Mouse (Mus musculus): ENCODE data around the gene Tbc1d9b. TPM values are rescaled to one million over a fixed set of nuclear protein-coding genes. Genes with fewer than 3 reads are reported as not detected.
"Not testable (repeated sequence)": the region's sequence is repeated elsewhere in the genome, so short reads cannot be mapped to it uniquely, and the experiment has no call there.

Gene Tbc1d9b
- polyA plus RNA-seq, 1 experiment from 2014 or later, result 29.4 TPM

- no peak overlapping the region for H3K4me3 ChIP-seq (ENCODE audit: low read depth, low read length)
- H3K27me3 ChIP-seq (ENCODE audit: control insufficient read depth, insufficient read depth, low read length), result no peaks in the 10 kb centered on the region
- ATAC-seq (ENCODE audit: insufficient number of reproducible peaks, low FRiP score, low TSS enrichment, low read depth) (no peak), DNase-seq (ENCODE audit: low spot score) (no peak)
- no peaks in the 10 kb centered on the region for H3K36me3 ChIP-seq (ENCODE audit: control insufficient read depth, insufficient read depth, low read length)
- 95% methylated on average over 2 of the region's 2 CpGs for WGBS
- no peaks in the 10 kb centered on the region for H3K9me3 ChIP-seq (ENCODE audit: control insufficient read depth, low read length)
- H3K4me2 ChIP-seq (ENCODE audit: low read depth, severe bottlenecking), result no peak overlapping the region
- no peak overlapping the region for H3K27ac ChIP-seq (replicated peaks; ENCODE audit: low read depth, low read length)
- H3K4me1 ChIP-seq (ENCODE audit: control insufficient read depth, insufficient read depth, low read length), result no peaks in the 10 kb centered on the region
- no peak overlapping the region for H3K9ac ChIP-seq (ENCODE audit: low read length)
These were observed 31.5 kb upstream of the Tbc1d9b start for GRCm38 (mm10) chr11:50099692-50100091.

DNA sequence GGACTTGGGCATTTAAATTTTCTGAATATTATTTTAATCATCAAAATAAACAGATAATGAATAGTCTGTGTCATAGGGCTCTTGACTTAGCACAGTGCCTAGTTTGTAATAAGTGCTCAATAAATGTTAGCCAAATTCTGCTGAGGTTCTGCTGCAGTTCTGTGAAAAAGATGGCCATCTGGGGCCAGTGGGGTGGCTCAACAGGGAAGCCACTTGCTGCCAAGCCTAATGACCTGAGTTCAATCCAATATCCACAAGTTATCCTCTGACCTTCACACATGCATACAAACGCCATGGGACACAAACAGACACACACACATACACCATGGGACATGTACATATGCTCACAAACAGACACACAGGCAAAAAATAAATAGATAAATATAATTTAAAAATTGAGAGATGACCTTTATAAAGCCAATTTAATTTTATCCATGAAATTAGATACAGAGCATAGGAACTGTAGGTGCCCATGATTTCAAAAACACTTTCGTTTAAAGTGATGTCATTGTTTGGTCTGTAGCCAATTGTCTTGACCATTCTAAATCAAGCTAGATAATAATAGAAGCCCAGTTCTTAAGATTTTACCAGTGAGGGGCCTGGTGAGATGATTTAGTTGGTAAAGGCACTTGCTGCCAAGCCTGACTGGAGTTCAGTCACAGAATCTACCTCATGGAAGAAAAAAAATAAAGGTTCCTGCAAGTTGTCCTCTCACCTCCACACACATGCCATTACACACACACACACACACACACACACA, 30.5 kb upstream of the Tbc1d9b start:
- ATAC-seq (ENCODE audit: insufficient number of reproducible peaks, low FRiP score, low TSS enrichment, low read depth) (no peak), DNase-seq (ENCODE audit: low spot score) (no peak)
- Histone ChIP-seq H3K4me1 (ENCODE audit: control insufficient read depth, insufficient read depth, low read length) (no peaks in the 10 kb centered on the region), H3K4me2 (ENCODE audit: low read depth, severe bottlenecking) (no peak overlapping the region), H3K27ac (replicated peaks; ENCODE audit: low read depth, low read length) (no peak overlapping the region), H3K9ac (ENCODE audit: low read length) (no peak overlapping the region), H3K9me3 (ENCODE audit: control insufficient read depth, low read length) (no peaks in the 10 kb centered on the region), H3K4me3 (ENCODE audit: low read depth, low read length) (no peak overlapping the region), H3K27me3 (ENCODE audit: control insufficient read depth, insufficient read depth, low read length) (no peaks in the 10 kb centered on the region), H3K36me3 (ENCODE audit: control insufficient read depth, insufficient read depth, low read length) (no peaks in the 10 kb centered on the region)
- WGBS, result 85% methylated on average over 2 of the region's 2 CpGs

GRCm38 (mm10) chr11:50101962-50102361, 29.2 kb upstream of the Tbc1d9b start:
- H3K36me3 ChIP-seq (ENCODE audit: control insufficient read depth, insufficient read depth, low read length); H3K4me2 ChIP-seq (ENCODE audit: low read depth, severe bottlenecking); H3K4me1 ChIP-seq (ENCODE audit: control insufficient read depth, insufficient read depth, low read length); H3K9ac ChIP-seq (ENCODE audit: low read length); DNase-seq (ENCODE audit: low spot score); H3K27me3 ChIP-seq (ENCODE audit: control insufficient read depth, insufficient read depth, low read length); H3K9me3 ChIP-seq (ENCODE audit: control insufficient read depth, low read length); H3K4me3 ChIP-seq (ENCODE audit: low read depth, low read length); ATAC-seq (ENCODE audit: insufficient number of reproducible peaks, low FRiP score, low TSS enrichment, low read depth); H3K27ac ChIP-seq (replicated peaks; ENCODE audit: low read depth, low read length): not testable (repeated sequence)
- 90% methylated on average over 4 of the region's 4 CpGs for WGBS

DNA sequence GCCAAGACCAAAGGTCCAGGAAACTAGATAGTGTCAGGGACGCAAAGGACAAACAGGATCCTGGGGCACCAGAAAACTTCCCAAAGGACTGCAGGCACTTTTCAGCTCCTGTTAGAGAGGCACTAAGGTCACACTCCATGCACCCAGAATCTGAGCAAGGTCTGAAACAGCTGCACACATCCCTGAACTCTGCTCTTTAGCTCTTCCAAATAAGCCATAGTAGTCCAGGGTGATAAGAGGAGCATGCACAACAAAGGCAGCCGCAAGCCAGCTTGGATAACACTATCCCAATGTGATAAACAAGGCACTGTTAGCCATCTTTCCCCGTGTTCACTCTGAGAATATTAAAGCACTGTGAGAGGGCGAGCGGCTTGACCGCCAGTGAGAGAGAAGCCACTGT, 27.2 kb upstream of the Tbc1d9b start:
- DNase-seq (ENCODE audit: low spot score) (no peak), ATAC-seq (ENCODE audit: insufficient number of reproducible peaks, low FRiP score, low TSS enrichment, low read depth) (no peak)
- H3K27me3 ChIP-seq (ENCODE audit: control insufficient read depth, insufficient read depth, low read length), result no peaks in the 10 kb centered on the region
- H3K9me3 ChIP-seq (ENCODE audit: control insufficient read depth, low read length), result no peaks in the 10 kb centered on the region
- H3K36me3 ChIP-seq (ENCODE audit: control insufficient read depth, insufficient read depth, low read length), result no peaks in the 10 kb centered on the region
- no peak overlapping the region for H3K4me2 ChIP-seq (ENCODE audit: low read depth, severe bottlenecking)
- no peak overlapping the region for H3K9ac ChIP-seq (ENCODE audit: low read length)
- no peaks in the 10 kb centered on the region for H3K4me1 ChIP-seq (ENCODE audit: control insufficient read depth, insufficient read depth, low read length)
- H3K4me3 ChIP-seq (ENCODE audit: low read depth, low read length), result no peak overlapping the region
- H3K27ac ChIP-seq (replicated peaks; ENCODE audit: low read depth, low read length), result no peak overlapping the region
- 94% methylated on average over 6 of the region's 6 CpGs for WGBS

DNA sequence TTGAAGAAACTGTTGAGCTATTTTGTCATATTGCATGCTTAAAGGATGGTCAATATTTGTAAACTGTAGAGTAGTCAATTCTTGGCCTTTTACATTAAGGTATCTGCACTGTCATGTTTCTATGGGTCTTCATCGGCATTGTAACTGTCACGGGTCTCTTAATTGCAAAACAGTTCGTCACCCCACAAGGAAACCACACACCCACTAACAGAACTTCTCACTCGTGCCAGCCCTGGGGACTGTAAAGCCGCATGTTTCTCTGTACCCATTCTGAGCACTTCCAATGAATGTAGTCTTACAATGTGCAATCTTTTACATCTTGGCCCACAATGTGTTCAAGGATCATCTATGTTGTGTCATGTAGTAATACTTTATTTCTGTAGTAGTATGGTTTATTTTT, 26.0 kb upstream of the Tbc1d9b start:
- Histone ChIP-seq H3K27ac (replicated peaks; ENCODE audit: low read depth, low read length) (no peak overlapping the region), H3K4me1 (ENCODE audit: control insufficient read depth, insufficient read depth, low read length) (no peaks in the 10 kb centered on the region), H3K9me3 (ENCODE audit: control insufficient read depth, low read length) (no peaks in the 10 kb centered on the region), H3K9ac (ENCODE audit: low read length) (no peak overlapping the region), H3K27me3 (ENCODE audit: control insufficient read depth, insufficient read depth, low read length) (no peaks in the 10 kb centered on the region), H3K36me3 (ENCODE audit: control insufficient read depth, insufficient read depth, low read length) (no peaks in the 10 kb centered on the region), H3K4me3 (ENCODE audit: low read depth, low read length) (no peak overlapping the region), H3K4me2 (ENCODE audit: low read depth, severe bottlenecking) (no peak overlapping the region)
- no peak for DNase-seq (ENCODE audit: low spot score)
- ATAC-seq (ENCODE audit: insufficient number of reproducible peaks, low FRiP score, low TSS enrichment, low read depth), result no peak
- WGBS, result 84% methylated on average over 5 of the region's 5 CpGs

DNA sequence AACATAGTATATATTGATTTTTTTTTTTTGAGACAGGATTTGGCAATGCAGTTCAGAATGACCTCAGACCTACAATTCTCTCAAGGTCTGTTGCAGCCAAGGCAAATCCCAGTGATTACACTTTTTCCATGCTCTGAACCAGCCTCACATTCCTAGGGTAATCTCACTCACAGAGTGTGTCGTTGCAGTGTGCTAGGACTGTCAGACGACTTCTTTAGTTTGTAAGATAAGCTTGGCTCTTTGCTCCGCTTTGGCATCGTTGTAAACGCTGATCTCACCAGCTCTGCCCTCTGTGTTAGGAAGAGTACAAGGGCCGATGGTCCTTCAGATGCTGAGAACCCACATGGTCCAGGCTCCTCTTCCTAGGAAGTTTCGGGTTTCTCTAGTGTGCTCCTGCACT, 25.2 kb upstream of the Tbc1d9b start:
- ATAC-seq (ENCODE audit: insufficient number of reproducible peaks, low FRiP score, low TSS enrichment, low read depth) (no peak), DNase-seq (ENCODE audit: low spot score) (no peak)
- WGBS, result 81% methylated on average over 7 of the region's 7 CpGs
- H3K4me1 ChIP-seq (ENCODE audit: control insufficient read depth, insufficient read depth, low read length), result no peaks in the 10 kb centered on the region
- no peaks in the 10 kb centered on the region for H3K9me3 ChIP-seq (ENCODE audit: control insufficient read depth, low read length)
- H3K27me3 ChIP-seq (ENCODE audit: control insufficient read depth, insufficient read depth, low read length), result no peaks in the 10 kb centered on the region
- H3K27ac ChIP-seq (replicated peaks; ENCODE audit: low read depth, low read length), result no peak overlapping the region
- H3K36me3 ChIP-seq (ENCODE audit: control insufficient read depth, insufficient read depth, low read length), result no peaks in the 10 kb centered on the region
- no peak overlapping the region for H3K9ac ChIP-seq (ENCODE audit: low read length)
- H3K4me3 ChIP-seq (ENCODE audit: low read depth, low read length), result no peak overlapping the region
- no peak overlapping the region for H3K4me2 ChIP-seq (ENCODE audit: low read depth, severe bottlenecking)

GRCm38 (mm10) chr11:50108823-50109244, 22.4 kb upstream of the Tbc1d9b start:
- no peak overlapping the region for H3K4me3 ChIP-seq (ENCODE audit: low read depth, low read length)
- no peaks in the 10 kb centered on the region for H3K27me3 ChIP-seq (ENCODE audit: control insufficient read depth, insufficient read depth, low read length)
- H3K9me3 ChIP-seq (ENCODE audit: control insufficient read depth, low read length), result no peaks in the 10 kb centered on the region
- H3K27ac ChIP-seq (replicated peaks; ENCODE audit: low read depth, low read length), result no peak overlapping the region
- no peaks in the 10 kb centered on the region for H3K36me3 ChIP-seq (ENCODE audit: control insufficient read depth, insufficient read depth, low read length)
- no peaks in the 10 kb centered on the region for H3K4me1 ChIP-seq (ENCODE audit: control insufficient read depth, insufficient read depth, low read length)
- no peak for DNase-seq (ENCODE audit: low spot score)
- 81% methylated on average over 8 of the region's 8 CpGs for whole genome bisulfite sequencing
- H3K4me2 ChIP-seq (ENCODE audit: low read depth, severe bottlenecking), result no peak overlapping the region
- no peak overlapping the region for H3K9ac ChIP-seq (ENCODE audit: low read length)
- no peak for ATAC-seq (ENCODE audit: insufficient number of reproducible peaks, low FRiP score, low TSS enrichment, low read depth)

GRCm38 (mm10) chr11:50114329-50114728, 16.9 kb upstream of the Tbc1d9b start:
- WGBS, result 16% methylated on average over 5 of the region's 5 CpGs

DNA sequence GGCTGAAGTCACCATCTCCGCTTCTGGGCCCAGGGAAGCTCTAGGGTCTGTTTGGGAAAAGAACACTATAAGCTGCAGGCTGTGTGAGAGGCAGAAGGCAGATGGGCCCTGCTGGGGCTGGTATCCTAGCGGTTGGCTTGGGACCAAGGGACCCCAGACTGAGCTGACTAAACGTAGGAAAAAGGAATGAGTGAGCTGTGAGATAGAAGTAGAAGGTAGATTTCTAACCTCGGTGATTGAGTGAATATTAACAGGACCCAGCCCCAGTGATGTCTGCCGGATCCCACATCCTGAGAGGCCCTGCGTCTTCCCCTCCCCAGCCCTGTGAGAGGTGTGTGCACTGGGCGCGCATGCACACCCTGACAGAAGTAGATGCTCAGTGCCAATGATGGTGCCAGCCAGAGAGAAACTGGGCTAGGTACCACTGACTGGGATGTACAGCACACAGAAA, 8.5 kb upstream of the Tbc1d9b start:
- DNase-seq (ENCODE audit: low spot score), result no peak
- no peaks in the 10 kb centered on the region for H3K9me3 ChIP-seq (ENCODE audit: control insufficient read depth, low read length)
- no peak overlapping the region for H3K27ac ChIP-seq (replicated peaks; ENCODE audit: low read depth, low read length)
- H3K9ac ChIP-seq (ENCODE audit: low read length), result no peak overlapping the region
- no peaks in the 10 kb centered on the region for H3K4me1 ChIP-seq (ENCODE audit: control insufficient read depth, insufficient read depth, low read length)
- no peaks in the 10 kb centered on the region for H3K36me3 ChIP-seq (ENCODE audit: control insufficient read depth, insufficient read depth, low read length)
- no peak for ATAC-seq (ENCODE audit: insufficient number of reproducible peaks, low FRiP score, low TSS enrichment, low read depth)
- no peaks in the 10 kb centered on the region for H3K27me3 ChIP-seq (ENCODE audit: control insufficient read depth, insufficient read depth, low read length)
- no peak overlapping the region for H3K4me3 ChIP-seq (ENCODE audit: low read depth, low read length)
- WGBS, result 93% methylated on average over 8 of the region's 8 CpGs
- H3K4me2 ChIP-seq (ENCODE audit: low read depth, severe bottlenecking), result no peak overlapping the region

More at GRCm38 (mm10) chr11:50114329-50114728, 16.9 kb upstream of the Tbc1d9b start:
- no peak overlapping the region for H3K9ac ChIP-seq (ENCODE audit: low read length)
- no peak overlapping the region for H3K27ac ChIP-seq (replicated peaks; ENCODE audit: low read depth, low read length)
- DNase-seq (ENCODE audit: low spot score), result peak; percentile 86
- H3K4me3 ChIP-seq (ENCODE audit: low read depth, low read length), result no peak overlapping the region
- no peaks in the 10 kb centered on the region for H3K9me3 ChIP-seq (ENCODE audit: control insufficient read depth, low read length)
- H3K36me3 ChIP-seq (ENCODE audit: control insufficient read depth, insufficient read depth, low read length), result no peaks in the 10 kb centered on the region
- no peak overlapping the region for H3K4me2 ChIP-seq (ENCODE audit: low read depth, severe bottlenecking)
- no peaks in the 10 kb centered on the region for H3K4me1 ChIP-seq (ENCODE audit: control insufficient read depth, insufficient read depth, low read length)
- H3K27me3 ChIP-seq (ENCODE audit: control insufficient read depth, insufficient read depth, low read length), result no peaks in the 10 kb centered on the region
- no peak for ATAC-seq (ENCODE audit: insufficient number of reproducible peaks, low FRiP score, low TSS enrichment, low read depth)
